Mouse (Mus musculus): Measurements from ENCODE around the gene Spata32. TPM values are rescaled to one million over a fixed set of nuclear protein-coding genes. Genes with fewer than 3 reads are reported as not detected.

Spata32 gene
- total RNA-seq, 2 experiments from 2014 or later = 0.99 to 1.6 TPM

- DNase-seq (ENCODE audit: low spot score in 2 of 2) = no peak
These were observed 42.4 kb downstream of the Spata32 start for GRCm38 (mm10) chr11:103175688-103176442.

DNA sequence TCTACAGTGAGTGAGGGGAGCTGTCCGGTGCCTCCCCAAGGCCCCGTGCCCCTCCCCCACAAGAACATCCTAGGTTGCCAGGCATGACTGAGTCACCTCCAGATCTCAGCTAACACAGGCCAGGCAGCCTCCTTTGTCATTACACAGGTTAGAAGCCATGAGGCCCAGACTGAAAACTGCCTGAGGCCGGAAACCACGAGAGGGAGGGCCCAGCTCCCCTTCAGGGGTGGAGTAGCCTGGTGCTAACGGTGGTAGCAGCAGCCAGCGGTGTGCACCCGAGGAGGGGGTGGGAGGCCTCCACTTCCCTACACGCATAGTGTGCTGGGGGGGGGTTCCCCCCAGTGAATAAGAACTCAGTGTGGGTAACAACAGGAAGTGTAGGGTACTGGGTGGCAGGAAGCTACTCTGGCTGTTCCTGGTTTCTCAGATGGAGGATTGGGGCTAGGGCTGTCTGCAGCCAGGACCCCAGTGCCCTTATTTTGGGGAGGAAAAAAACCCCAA lies 43.3 kb downstream of the Spata32 start:
- no peak for DNase-seq (ENCODE audit: low spot score in 2 of 2)

GRCm38 (mm10) chr11:103174411-103174832 lies 43.8 kb downstream of the Spata32 start:
- no peak for DNase-seq (ENCODE audit: low spot score in 2 of 2)

GRCm38 (mm10) chr11:103173771-103174344 lies 44.4 kb downstream of the Spata32 start:
- DNase-seq (ENCODE audit: low spot score in 2 of 2) = no peak

GRCm38 (mm10) chr11:103173041-103173770 lies 45.0 kb downstream of the Spata32 start:
- DNase-seq (ENCODE audit: low spot score in 2 of 2) = no peak

GRCm38 (mm10) chr11:103172392-103173040 lies 45.7 kb downstream of the Spata32 start:
- no peak for DNase-seq (ENCODE audit: low spot score in 2 of 2)

- no peak for DNase-seq (ENCODE audit: low spot score in 2 of 2)
These were observed 46.4 kb downstream of the Spata32 start for GRCm38 (mm10) chr11:103171703-103172391.

GRCm38 (mm10) chr11:103171286-103171620 lies 47.0 kb downstream of the Spata32 start:
- DNase-seq (ENCODE audit: low spot score in 2 of 2) = no peak

DNA sequence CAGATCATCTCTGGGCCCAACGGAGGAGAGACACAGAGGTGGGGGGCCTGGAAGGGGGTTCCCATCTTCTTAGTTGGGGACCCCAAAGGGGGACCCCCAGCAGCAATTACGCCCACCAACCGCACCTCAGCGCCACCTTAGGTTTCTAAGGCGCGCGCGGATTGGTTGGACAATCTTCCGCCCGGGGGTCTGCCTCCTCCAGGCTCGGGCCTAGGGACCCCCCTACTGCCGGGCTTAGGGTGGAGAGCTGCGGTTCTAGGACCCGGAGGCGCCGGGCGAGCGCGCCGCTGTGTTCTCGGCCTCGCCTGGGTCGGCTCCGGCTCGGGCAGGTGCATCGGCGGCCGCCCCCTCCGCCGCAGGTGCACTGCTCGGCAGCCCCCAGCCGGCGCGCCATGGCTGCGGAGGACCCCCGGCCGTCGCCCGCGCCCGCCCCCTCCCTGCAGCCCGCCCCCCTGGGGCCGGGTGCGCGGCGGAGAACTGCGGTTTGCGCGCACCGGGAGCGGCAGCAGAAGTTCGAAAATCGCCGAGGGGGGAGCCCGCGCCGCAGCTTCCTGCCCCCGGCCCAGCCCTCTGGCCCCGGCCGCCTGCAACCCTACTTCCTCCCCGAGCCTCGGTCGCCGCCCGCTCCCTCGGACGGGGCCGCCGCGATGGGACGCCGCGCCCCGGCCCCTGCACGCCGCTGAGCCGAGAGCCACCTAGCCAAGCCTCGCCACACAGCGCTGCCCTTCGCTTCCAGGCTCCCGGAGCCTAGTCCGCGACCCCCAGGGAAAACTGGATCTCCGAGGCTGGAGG lies 47.5 kb downstream of the Spata32 start, which contains the start of gene Fmnl1:
Gene Fmnl1 (plus strand): TSS at position 614 of the 792 bp plus-strand sequence.
- no peak for DNase-seq (ENCODE audit: low spot score in 2 of 2)

DNA sequence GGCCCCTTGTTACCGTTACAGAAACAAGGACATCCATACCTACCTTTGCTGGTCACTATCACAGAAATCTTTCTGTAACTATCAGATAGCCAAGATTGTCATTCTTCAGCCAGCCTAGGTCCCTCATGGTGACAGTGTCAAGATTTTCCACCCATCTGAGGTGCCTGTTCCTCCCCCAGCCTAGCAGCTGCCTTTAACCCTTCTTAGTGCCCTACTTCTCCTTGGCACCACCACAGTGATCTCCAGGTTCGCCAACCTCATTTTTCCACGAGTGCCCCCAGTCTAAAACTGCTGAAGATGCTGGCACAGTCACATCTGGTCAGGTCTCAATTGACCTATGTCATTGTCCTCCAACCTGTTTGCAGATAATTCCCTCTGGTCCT lies 48.1 kb downstream of the Spata32 start:
- no peak for DNase-seq (ENCODE audit: low spot score in 2 of 2)

GRCm38 (mm10) chr11:103169664-103170063 lies 48.6 kb downstream of the Spata32 start:
- DNase-seq (ENCODE audit: low spot score in 2 of 2) = no peak

- peak; percentile 77 to 92 for DNase-seq (ENCODE audit: low spot score in 2 of 2)
These were observed 49.4 kb downstream of the Spata32 start for GRCm38 (mm10) chr11:103168690-103169390.

DNA sequence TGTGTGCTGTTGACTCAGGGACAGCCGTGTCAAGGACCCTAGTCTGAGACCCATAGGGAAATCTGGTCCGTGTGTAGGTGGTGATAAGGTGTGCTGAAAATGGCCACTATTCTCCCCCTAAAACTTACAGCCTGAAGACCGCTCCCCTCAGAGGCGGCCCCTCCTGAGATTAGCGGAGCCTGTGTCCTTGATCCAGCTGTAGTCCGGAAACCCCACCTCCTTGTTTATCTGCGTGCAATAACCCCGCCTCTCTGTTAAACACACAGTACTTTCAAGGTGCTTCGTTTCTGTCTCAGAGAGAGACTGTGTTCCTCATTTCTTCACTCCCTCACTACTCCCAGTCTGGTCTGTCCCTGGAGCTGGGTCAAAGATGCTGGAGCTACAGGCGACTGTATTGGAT lies 53.8 kb downstream of the Spata32 start:
- no peak for DNase-seq (ENCODE audit: low spot score in 2 of 2)

GRCm38 (mm10) chr11:103162132-103162531 lies 56.1 kb downstream of the Spata32 start:
- no peak for DNase-seq (ENCODE audit: low spot score in 2 of 2)

GRCm38 (mm10) chr11:103161449-103161848 lies 56.8 kb downstream of the Spata32 start:
- DNase-seq (ENCODE audit: low spot score in 2 of 2) = no peak

- DNase-seq (ENCODE audit: low spot score in 2 of 2) = no peak
These were observed 57.5 kb downstream of the Spata32 start for GRCm38 (mm10) chr11:103160738-103161137.

- DNase-seq (ENCODE audit: low spot score in 2 of 2) = peak; percentile 86 to 96
These were observed 59.4 kb downstream of the Spata32 start for GRCm38 (mm10) chr11:103158621-103159478.

Measured in layer of hippocampus, adult 18-20 months (tissue).